In the genomic region with DNA sequence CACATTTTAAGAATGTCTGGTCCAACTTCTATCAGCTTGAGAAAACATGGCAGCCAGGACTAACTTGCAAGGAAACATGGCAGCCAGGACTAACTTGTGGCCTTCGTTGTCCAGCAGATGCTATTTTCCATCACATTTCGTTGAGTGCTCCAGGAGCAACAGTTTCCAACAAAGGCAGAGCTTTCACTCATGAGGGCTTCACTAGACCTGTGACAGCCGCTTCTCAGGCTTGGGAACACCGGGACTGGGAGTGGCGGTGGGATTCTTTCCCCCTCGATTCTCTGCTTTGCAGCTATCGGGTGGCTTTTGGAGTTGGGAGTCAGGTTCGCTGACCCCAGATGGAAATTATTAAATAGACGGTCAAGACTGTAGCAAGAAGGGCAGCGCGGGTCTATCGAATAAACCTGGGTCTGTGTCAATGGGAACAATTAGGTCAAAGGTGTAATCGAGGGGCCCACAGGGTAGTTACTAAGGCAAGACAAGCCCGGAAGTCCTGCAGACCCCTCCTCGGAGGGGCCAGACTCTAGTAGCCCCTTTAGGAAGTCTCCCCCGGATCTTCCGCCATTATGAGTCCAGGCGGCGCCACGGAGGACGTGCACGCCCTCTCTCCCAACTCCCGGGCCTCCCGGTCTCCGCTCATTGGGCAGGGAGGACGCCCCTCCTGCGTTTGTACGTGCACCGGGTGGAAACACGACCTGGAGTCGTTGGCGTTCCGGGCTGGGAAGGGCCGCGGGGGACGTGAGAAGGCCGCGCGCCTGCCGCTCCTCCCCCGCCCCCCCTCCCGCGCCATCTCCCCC, we compare ENCODE assay signal across 8 mouse cellular contexts. TPM values are rescaled to one million over a fixed set of nuclear protein-coding genes. Genes with fewer than 3 reads are reported as not detected.
DNase-seq lines count a peak whose midpoint lies in the region; ATAC-seq and TF ChIP-seq lines count a peak whose summit lies in the region.

A gene (plus strand): TSS at position 590 of the 797 bp plus-strand sequence.

- H3K4me1 ChIP-seq in cortical plate, adult 2 months (ENCODE audit: control insufficient read depth, insufficient read depth, low read length), result peaks cover 3% of the 10 kb centered on the region; the same call in 1 of the 2 replicates

- TF ChIP-seq CTCF in cortical plate, adult 2 months (IDR thresholded peaks at IDR 0.05; ENCODE audit: extremely low read depth, insufficient read depth, low read length), result no peak

- peak within 1 kb of the TSS; percentile 59 for H3K4me3 ChIP-seq in cortical plate, adult 2 months (ENCODE audit: insufficient read depth, low read length)

- peak; percentile 81 for TF ChIP-seq POLR2A in cortical plate, adult 2 months (IDR thresholded peaks at IDR 0.05; ENCODE audit: extremely low read depth, insufficient read depth, low read length)

- ATAC-seq in activated CD4-positive, CD25-positive, alpha-beta regulatory T cell, adult 4 months, result peak; percentile 96
- peak; percentile 97 for ATAC-seq in megakaryocyte progenitor cell, adult 5-6 weeks (replicated peaks; ENCODE audit: poor library complexity)

- peak within 1 kb of the TSS; percentile 97 for H3K27ac ChIP-seq in cortical plate, adult 2 months (ENCODE audit: insufficient read depth, low read length)

- peak; percentile 93 for DNase-seq in gastrocnemius, postnatal 10 days
- DNase-seq in induced T-regulatory cell, adult 2 months (ENCODE audit: low read depth), result peak; percentile 96
- peak; percentile 71 to 93 for DNase-seq in left cerebral cortex, adult 9 months (ENCODE audit: low spot score in 2 of 2)
- DNase-seq in right cerebral cortex, postnatal 14 days, result peak; percentile 94
- peak; percentile 86 to 93 for DNase-seq in urinary bladder, postnatal 36 days (ENCODE audit: low spot score in 2 of 2)

RNA-seq across cellular contexts. Expression of the gene that starts here (rescaled TPM):
- polyA plus RNA-seq in activated CD4-positive, CD25-positive, alpha-beta regulatory T cell, adult 4 months (2017; shearing (Covaris generic)), result 1 to 10 TPM; 8.2 to 8.3 TPM
- polyA plus RNA-seq in cortical plate, adult 2 months (2012; rRNA removed), result 53.1 and 55.7 TPM in 2 replicates
- total RNA-seq in gastrocnemius, postnatal 10 days (2021), result 10 to 100 TPM; 41.8 to 48.8 TPM
- total RNA-seq in megakaryocyte progenitor cell, adult 5-6 weeks (2015), result 96.6 and 111 TPM in 2 replicates
- total RNA-seq in megakaryocyte progenitor cell, adult 5-6 weeks (2017), result 86.0 and 86.6 TPM in 2 replicates

Comparison
In these comparisons a context has a peak if more than half of its experiments do, and no peak if none do; other contexts are left out.
1. Peak in every context shown above with its lines: DNase-seq, ATAC-seq, H3K4me3 ChIP-seq and H3K27ac ChIP-seq.